Mouse (Mus musculus) heart, adult 2 months (tissue): Measurements from ENCODE around the gene Gm10959.

Source experiments
- CTCF ChIP-seq: fragments of 200-600 bp; IDR thresholded peaks from 2 replicates; pipeline ENCODE4 v1.8.1; 2022; ENCODE audit warnings: antibody characterized with exemption, mild to moderate bottlenecking, moderate library complexity
- EP300 ChIP-seq: fragments of 200-500 bp; IDR thresholded peaks from 2 replicates; pipeline ENCODE4 v1.6.1; 2011; ENCODE audit warnings: low read depth, low read length, control low read depth; ENCODE audit not compliant: insufficient read depth
- POLR2A ChIP-seq: fragments of 200-500 bp; IDR thresholded peaks from 2 replicates; pipeline ENCODE4 v1.6.1; 2011; ENCODE audit warnings: mild to moderate bottlenecking, low read depth, low read length, control low read depth; ENCODE audit not compliant: insufficient read depth

DNA sequence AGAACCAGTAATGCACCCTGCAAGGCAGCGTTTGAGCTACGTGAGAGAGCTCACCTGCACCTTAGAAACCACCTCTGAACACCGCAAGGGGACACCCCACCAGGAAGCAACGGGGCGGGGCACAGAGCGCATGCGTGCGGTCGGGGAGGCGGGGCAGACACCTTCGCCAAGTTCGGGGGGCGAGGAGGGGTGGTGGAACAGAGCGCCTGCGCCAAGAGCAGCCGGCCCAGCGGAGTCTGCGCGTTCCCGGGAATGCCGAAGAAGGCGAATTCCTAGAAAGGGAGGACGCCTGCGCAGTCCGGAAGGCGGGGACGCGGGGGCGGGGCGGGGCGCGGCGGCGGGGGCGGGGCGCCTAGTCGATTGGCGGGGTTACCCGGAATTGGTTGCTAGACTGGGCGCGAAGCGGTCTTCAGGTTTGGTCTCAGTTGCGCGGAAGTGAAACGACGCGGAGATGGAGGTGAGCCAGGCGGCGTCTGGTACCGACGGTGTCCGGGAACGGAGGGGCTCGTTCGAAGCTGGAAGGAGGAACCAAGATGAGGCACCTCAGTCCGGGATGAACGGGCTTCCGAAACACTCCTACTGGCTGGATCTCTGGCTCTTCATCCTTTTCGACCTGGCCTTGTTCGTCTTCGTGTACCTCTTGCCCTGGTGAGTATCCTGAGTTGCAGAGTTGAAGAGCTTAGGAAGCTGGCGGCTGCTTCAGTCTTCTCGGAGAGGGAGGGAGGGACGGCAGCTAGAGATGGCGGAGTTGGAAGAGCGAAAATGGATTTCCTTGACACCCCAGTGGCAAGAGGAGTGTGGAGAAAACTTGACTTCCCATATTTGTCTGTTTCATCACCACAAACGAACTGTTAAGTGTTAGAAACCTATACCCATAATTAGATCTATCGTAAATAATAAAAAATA, 5.1 kb upstream of the Gm10959 start, which contains the start of gene 1810037I17Rik:
- peak; percentile 51 for TF ChIP-seq CTCF
- 0 out of 2 replicates have a peak, but pooled peaks have one; percentile 23 for TF ChIP-seq EP300
- peak; percentile 83 for TF ChIP-seq POLR2A
